Mouse (Mus musculus) mature B cell (primary cell): Measurements from ENCODE around the gene Clstn1.

Experiments
- in situ Hi-C: fragments of 300-500 bp; cut with MboI; formaldehyde crosslinking; loops from 2 replicates; pipeline ENCODE4 v1.14.3; 2019

The Clstn1 gene

DNA sequence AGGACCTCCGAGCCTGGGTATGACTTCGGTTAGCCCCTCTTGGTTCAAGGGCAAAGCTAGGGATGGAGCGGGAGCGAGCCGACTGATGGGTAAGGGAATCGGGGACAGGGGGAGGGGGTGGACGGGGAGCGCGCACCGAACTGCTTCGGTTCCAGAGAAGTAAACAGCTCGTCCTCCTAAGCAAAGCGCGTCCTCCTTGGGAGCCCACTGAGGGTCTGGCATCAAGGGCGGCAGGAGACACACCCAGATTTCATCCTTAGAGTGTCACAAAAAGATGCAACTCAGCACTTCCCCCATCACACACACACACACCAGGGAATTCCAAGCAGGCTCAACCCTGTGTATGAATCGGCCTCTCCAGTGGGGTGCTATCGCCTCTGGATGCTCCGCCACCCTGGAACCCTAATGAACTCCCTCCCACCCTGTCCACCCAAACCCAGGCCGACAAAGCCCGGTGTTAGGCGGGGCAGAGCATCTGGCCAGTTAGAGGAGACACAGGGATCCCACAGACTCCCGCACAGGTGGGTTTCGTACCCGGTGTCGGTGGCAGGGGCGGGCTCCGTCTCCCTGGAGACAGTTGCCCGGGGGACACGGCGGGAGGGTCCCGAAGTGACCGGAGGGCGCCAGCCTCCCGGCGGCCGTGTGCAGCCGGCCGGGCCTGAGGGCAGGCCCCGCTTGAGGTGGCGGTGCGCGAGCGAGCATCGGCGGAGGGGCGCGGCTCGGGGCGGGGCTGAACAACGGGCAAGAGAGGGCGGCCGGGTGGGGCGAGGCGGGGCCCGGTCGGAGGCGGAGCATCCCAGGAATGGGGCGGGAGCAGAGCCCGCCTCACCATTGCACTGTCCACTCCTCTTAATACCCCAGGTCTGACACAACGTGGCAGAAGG is 89.4 kb downstream of the Clstn1 start:
- in situ Hi-C loops = no loop called here

DNA sequence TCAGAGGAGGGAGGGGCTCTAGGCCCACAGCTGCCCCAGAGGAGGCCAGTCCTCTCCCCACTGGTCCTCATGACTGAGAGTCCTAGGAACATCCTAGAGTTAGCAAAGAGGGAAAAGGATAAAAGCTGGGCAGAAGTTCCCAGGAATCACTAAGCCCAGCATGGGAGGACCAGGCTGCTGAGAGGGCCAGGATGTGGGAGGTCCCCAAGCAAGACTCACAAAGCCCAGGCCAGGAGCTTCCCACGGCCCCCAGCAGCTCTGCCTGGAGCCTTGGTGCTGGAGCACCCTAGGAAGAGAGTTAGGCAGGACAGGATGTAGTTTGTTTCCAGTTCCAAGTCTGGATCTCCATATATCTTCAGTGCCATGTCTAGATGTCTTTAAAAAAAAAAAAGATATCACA is 91.7 kb downstream of the Clstn1 start:
- in situ Hi-C loops = no loop called here

GRCm38 (mm10) chr4:149679056-149679770 is 92.9 kb downstream of the Clstn1 start:
- in situ Hi-C loops = no loop called here

GRCm38 (mm10) chr4:149683875-149684274 is 97.6 kb downstream of the Clstn1 start:
- in situ Hi-C loops = no loop called here

- in situ Hi-C loops = no loop called here
Measured at GRCm38 (mm10) chr4:149684841-149685623, 98.8 kb downstream of the Clstn1 start.

GRCm38 (mm10) chr4:149688861-149689260 is 102.6 kb downstream of the Clstn1 start:
- in situ Hi-C loops = no loop called here

DNA sequence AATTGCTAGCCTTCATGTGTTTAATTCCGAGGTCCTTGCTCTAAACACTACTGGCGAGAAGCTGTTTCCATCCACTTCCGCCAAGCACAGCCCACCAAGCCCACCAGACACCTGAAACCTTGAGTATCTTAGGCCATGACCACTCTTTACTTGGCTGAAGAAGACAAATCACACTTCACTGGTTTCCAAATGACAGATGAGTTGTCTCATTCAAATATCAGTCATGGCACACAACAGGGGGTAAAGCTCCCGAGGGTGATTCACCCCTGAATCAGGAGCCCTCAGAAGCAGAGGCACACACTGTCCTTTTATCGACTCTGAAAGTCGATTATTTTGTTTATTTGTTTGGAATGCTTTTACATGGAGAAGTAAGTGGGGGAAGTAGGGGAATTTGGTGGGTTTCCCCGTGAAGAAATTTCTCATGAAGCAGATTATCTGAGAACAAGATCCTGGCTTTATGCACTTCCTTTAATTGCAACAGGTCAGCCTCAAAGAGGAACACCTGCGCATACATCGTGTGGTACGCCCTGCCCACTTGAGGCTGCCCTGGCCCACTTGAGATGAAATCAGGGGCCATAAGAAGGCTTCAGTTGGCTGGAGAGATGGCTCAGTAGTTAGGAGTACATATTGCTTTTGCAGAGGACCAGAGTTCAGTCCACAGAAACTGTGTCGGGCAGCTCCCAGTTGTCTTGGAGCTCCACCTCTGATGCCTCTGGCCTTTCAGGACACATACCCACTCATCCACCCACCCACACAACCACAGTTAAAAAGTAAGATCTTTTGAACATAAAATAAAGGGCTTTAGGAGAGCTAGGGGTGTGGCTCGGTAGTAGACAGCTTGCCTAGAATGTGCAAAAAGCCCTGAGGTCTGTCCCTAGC is 103.8 kb downstream of the Clstn1 start:
- in situ Hi-C loops = no loop called here

DNA sequence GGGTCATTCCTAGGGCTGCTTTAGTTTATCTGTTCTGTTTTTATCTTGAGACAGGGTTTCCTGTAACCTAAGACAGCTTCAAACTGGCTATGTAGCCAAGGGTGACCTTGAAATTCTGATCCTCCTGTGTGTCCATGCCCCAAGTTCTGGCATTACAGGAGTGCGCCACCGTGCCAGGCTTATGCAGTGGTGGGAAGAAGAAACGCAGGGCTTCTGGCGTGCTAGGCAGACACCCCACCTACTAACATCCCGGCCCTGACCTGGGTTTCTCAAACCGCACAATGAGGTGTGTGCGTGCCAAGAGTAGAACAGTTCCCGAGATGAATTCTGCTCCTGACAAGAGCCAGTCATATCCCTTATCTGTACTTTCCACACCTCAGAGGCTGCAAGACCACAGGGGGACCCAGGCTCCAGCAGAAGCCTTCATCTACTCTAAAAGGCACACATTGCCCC is 104.6 kb downstream of the Clstn1 start:
- in situ Hi-C loops = no loop called here

- in situ Hi-C loops = no loop called here
Measured at GRCm38 (mm10) chr4:149691368-149691767, 105.1 kb downstream of the Clstn1 start.

DNA sequence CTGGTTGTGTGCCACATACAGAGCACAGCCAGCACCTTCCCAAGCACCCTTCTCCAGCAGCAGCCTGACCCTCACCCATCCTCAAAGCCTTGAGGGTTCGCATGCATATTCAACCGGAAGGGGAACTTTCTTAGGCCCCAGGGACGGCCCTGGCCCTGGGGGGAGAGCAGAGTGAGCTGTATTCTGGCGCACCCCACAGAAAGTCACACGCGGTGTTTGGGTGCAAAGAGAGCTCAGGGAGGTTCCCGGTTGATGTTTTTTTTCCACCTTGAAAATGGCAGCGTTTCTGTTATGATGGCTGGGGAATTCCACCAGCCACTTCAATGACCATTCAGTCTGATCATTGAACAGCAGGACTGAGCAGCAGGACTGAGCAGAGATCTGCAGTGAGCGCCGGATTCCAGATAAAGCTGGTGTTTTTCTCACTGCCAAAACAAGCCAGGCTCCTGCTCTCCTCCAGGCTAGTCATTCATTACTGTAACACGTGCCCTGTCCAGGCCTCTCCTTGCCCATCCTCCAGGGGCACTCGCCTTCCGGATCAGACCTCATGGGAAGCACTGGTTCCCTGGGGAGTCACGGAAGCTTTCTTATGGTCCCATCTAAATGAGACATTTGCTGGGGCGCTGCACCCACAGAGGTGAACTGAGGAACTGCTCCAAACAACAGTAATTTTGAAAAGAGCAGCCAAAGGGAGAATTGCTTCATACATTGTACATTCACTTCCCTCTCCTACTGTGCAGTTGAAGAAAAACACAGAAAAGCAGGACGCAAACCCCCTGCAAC is 110.1 kb downstream of the Clstn1 start:
- in situ Hi-C loops = no loop called here

- in situ Hi-C loops = no loop called here
Measured at GRCm38 (mm10) chr4:149697506-149698196, 111.4 kb downstream of the Clstn1 start.

- in situ Hi-C loops = no loop called here
Measured at GRCm38 (mm10) chr4:149698197-149698821, 112.0 kb downstream of the Clstn1 start.
